Mouse (Mus musculus) C2C12 (cell line): ENCODE results near the gene Olfr266. TPM values are rescaled to one million over a fixed set of nuclear protein-coding genes. Genes with fewer than 3 reads are reported as not detected.

Source experiments
- H3K27me3 ChIP-seq: one replicate; pipeline ENCODE4 v1.6.1; 2011; ENCODE audit not compliant: control insufficient read depth, insufficient read depth, insufficient read length
- H3K36me3 ChIP-seq: one replicate; pipeline ENCODE4 v1.6.1; 2011; ENCODE audit not compliant: control insufficient read depth, insufficient read depth
- H3K4me3 ChIP-seq: one replicate; pipeline ENCODE4 v1.5.1; 2011; ENCODE audit warnings: mild to moderate bottlenecking, control low read depth; ENCODE audit not compliant: poor library complexity, insufficient read depth, severe bottlenecking
- H3K79me2 ChIP-seq: one replicate; pipeline ENCODE4 v1.6.1; 2011; ENCODE audit not compliant: control insufficient read depth, insufficient read depth
- H3K79me3 ChIP-seq: one replicate; pipeline ENCODE4 v1.6.1; 2011; ENCODE audit warnings: low read depth, control low read depth
- H3ac ChIP-seq: one replicate; pipeline ENCODE3; 2011; ENCODE audit warnings: low read depth; ENCODE audit not compliant: control insufficient read depth, insufficient read length
- CEBPB ChIP-seq: IDR thresholded peaks from one replicate; pipeline ENCODE4 v1.6.1; 2011; ENCODE audit warnings: low read depth, mild to moderate bottlenecking, control low read depth, moderate library complexity
- CTCF ChIP-seq: IDR thresholded peaks from one replicate; pipeline ENCODE4 v1.5.1; 2011; ENCODE audit not compliant: control insufficient read depth, insufficient read depth, insufficient read length
- FOSL1 ChIP-seq: IDR thresholded peaks from one replicate; pipeline ENCODE4 v1.8.0; 2011; ENCODE audit warnings: mild to moderate bottlenecking, low read length; ENCODE audit not compliant: poor library complexity, insufficient read depth, severe bottlenecking
- MAX ChIP-seq: IDR thresholded peaks from one replicate; pipeline ENCODE4 v1.6.1; 2011; ENCODE audit warnings: mild to moderate bottlenecking, control low read depth
- MYOD1 ChIP-seq: IDR thresholded peaks from one replicate; pipeline ENCODE4 v1.6.1; 2011; ENCODE audit warnings: low read depth; ENCODE audit not compliant: control insufficient read depth, insufficient read length
- MYOG ChIP-seq: IDR thresholded peaks from one replicate; pipeline ENCODE4 v1.6.1; 2011; ENCODE audit not compliant: control insufficient read depth, insufficient read length; ENCODE audit errors: extremely low read depth
- USF1 ChIP-seq: IDR thresholded peaks from one replicate; pipeline ENCODE4 v1.6.1; 2011; ENCODE audit warnings: low read depth, mild to moderate bottlenecking, control low read depth, moderate library complexity
- polyA plus RNA-seq: library from polyadenylated mRNA; unstranded; fragments of >200 nt; fragmentation: generic; extraction: Trizol; gene quantifications from one replicate; pipeline ENCODE4 v1.2.1, GENCODE M21; 2012; ENCODE audit warnings: missing spikeins

Gene Olfr266
- polyA plus RNA-seq, 1 experiment, result not detected

DNA sequence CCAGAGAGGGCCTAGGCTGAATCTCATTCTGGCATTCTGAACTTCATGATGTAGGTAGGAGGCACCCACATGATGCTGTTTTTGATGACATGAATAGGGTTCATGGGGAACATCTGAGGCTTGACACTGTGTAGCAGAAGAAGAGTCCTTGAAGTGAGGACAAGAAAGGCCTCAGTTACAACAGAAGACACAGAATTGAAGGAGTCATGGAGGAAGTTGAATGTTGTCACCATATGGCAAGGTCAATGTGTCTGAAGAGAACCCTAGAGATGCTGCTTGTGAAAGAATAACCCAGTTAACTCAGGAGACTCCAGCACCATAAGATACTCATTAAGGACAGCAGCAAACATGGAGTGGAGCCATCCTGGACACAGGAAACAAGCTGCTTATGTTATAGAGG, 28.0 kb downstream of the Olfr266 start:
- no peak for TF ChIP-seq CEBPB
- TF ChIP-seq MYOG, result no peak
- TF ChIP-seq MAX, result no peak
- no peak for TF ChIP-seq CTCF
- TF ChIP-seq MYOD1, result no peak
- TF ChIP-seq FOSL1, result no peak
- no peak for TF ChIP-seq USF1
- H3ac ChIP-seq, result no peak overlapping the region
- H3K36me3 ChIP-seq, result no peaks in the 10 kb centered on the region

DNA sequence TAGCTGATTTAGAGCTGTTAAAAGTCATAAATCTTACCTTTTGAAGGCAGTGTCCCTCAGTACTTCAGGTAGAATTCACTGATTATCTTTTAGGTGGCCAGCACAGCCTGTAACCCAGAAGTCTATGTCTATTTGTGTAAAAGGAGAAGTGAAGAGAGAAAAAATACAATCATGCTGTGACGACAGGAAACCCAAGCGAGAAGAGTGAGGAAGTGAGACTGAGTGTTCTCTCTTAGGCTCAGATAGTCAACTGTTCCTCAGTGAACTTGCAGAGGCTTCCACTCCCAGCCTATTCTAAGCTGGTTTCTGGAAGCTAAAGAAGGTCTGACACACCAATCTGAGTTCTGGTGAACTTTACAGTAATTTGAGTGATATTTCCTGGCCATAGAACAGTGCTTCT, 36.2 kb downstream of the Olfr266 start, which contains the start of gene Cd53:
TSS of gene Cd53 (minus strand) at position 220 of the 400 bp plus-strand sequence.
- Histone ChIP-seq H3K79me2 (no peaks in the 10 kb centered on the region), H3K36me3 (no peaks in the 10 kb centered on the region), H3K79me3 (no peaks in the 10 kb centered on the region), H3K27me3 (no peaks in the 10 kb centered on the region), H3K4me3 (no peak within 1 kb of the TSS), H3ac (no peak within 1 kb of the TSS)
- TF ChIP-seq CEBPB (no peak), MYOG (no peak), MAX (no peak), MYOD1 (no peak), CTCF (no peak), USF1 (no peak), FOSL1 (no peak)

More for the DNA sequence above, 28.0 kb downstream of the Olfr266 start:
- no peaks in the 10 kb centered on the region for H3K79me3 ChIP-seq
- no peaks in the 10 kb centered on the region for H3K79me2 ChIP-seq
- no peaks in the 10 kb centered on the region for H3K27me3 ChIP-seq
- no peak overlapping the region for H3K4me3 ChIP-seq

DNA sequence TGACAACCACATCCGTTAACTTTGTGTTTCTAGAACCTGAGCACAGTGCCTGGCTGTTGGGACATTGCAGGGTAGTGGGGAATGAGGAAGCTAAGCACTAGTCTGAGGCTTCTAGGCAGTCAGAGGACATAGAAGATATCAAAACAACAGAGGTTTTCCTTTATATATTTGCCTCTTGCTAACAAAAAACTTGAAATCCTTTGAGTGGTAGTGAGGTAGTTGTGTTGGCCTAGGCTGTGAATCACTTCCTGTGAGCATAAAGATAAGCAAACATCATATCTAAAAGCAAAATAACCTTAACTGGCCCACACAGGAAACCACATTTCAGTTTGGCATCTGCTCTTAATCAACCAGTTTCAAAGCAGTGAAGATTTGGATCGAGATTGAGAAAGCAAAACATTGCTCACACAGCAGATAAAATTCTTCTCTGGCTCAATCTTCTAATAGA, 37.6 kb downstream of the Olfr266 start:
- Histone ChIP-seq H3K4me3 (no peak overlapping the region), H3K79me2 (no peaks in the 10 kb centered on the region), H3K79me3 (no peaks in the 10 kb centered on the region), H3ac (no peak overlapping the region), H3K27me3 (no peaks in the 10 kb centered on the region), H3K36me3 (no peaks in the 10 kb centered on the region)
- TF ChIP-seq CEBPB, result peak; percentile 47
- TF ChIP-seq MYOG, result no peak
- TF ChIP-seq FOSL1, result peak; percentile 47
- TF ChIP-seq USF1, result no peak
- TF ChIP-seq MAX, result no peak
- no peak for TF ChIP-seq MYOD1
- TF ChIP-seq CTCF, result no peak

DNA sequence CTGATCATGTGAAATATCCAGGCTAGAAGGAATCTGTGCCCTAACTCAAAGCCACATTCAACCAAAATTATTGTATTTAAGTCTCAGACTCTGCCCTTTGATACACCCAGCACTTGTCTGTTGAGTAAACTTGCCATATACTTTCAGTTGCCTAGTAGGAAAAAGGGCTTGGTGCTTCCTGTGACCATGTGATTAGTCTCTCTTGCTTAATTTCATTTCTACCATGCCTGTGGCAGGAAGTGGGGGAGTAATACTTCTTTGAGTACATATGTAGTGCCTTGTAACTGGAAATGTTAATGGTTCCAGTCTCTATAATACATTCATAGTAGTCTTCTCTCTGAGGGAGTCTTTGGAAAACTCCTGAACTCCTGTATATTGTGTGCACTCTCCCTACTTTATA, 38.1 kb downstream of the Olfr266 start:
- TF ChIP-seq CEBPB (peak; percentile 75), USF1 (peak; percentile 58), MAX (no peak), FOSL1 (no peak)
- no peaks in the 10 kb centered on the region for H3K79me3 ChIP-seq
- H3K36me3 ChIP-seq, result no peaks in the 10 kb centered on the region
- no peak overlapping the region for H3ac ChIP-seq
- no peak overlapping the region for H3K4me3 ChIP-seq
- H3K27me3 ChIP-seq, result no peaks in the 10 kb centered on the region
- no peaks in the 10 kb centered on the region for H3K79me2 ChIP-seq

DNA sequence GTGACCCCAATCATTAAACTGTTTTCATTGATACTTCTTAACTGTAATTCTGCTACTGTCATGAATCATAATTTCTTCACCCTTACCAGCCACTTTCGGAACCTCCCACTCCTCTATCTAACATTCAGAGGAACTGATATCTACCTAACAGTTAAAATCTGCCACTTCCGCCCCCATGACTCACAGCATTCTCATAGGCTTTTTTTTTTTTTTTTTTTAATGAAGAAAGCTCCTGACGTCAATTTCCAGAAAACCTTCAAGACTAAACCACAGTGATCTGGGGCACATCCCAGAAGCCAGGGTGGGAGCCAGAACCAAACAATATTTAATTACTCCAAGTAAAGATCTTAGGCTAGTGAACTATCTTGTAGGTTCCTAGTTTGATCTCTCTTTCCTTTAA, 41.0 kb downstream of the Olfr266 start:
- no peak for TF ChIP-seq CTCF
- TF ChIP-seq FOSL1, result peak; percentile 41
- Histone ChIP-seq H3K27me3 (no peaks in the 10 kb centered on the region), H3K36me3 (no peaks in the 10 kb centered on the region), H3K79me3 (no peaks in the 10 kb centered on the region), H3ac (no peak overlapping the region), H3K4me3 (no peak overlapping the region), H3K79me2 (no peaks in the 10 kb centered on the region)

DNA sequence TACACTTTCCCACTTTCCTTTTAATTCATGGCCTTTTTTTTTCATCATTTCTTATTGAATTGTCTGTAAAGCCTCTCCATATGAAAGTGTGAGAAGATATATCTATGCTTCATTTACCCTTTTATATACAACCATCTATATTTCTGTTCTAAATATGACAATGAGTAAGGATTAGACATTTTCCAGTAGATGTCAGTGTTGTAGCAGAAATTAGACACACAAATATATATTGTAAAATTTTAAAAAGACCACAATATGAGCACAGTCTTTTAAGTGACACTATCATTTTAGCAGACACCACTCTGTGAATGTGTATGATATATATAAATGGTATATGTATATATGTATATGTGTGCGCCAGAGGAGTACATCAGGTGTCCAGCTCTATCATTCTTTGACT, 54.3 kb downstream of the Olfr266 start:
- H3K79me2 ChIP-seq, result no peaks in the 10 kb centered on the region
- no peaks in the 10 kb centered on the region for H3K79me3 ChIP-seq
- no peaks in the 10 kb centered on the region for H3K27me3 ChIP-seq
- no peak overlapping the region for H3K4me3 ChIP-seq
- TF ChIP-seq FOSL1, result no peak
- no peak for TF ChIP-seq USF1
- TF ChIP-seq MYOD1, result no peak
- TF ChIP-seq MAX, result no peak
- no peak for TF ChIP-seq MYOG
- TF ChIP-seq CEBPB, result no peak
- no peak for TF ChIP-seq CTCF
- no peak overlapping the region for H3ac ChIP-seq
- no peaks in the 10 kb centered on the region for H3K36me3 ChIP-seq

Other genes starting within 250 kb of the Olfr266 start
- gene Lrif1, start 141.3 kb downstream of the Olfr266 start, polyA plus RNA-seq, result 7.5 TPM
- 4.3 TPM for gene Cd53, start 36.1 kb downstream of the Olfr266 start, polyA plus RNA-seq
- gene Kcna3, start 209.9 kb upstream of the Olfr266 start, polyA plus RNA-seq, result 0.04 TPM